In genomic region chr13:42709148-42709547, GRCm38 (mm10) we compare ENCODE assay signal across 8 mouse cellular contexts. TPM values are rescaled to one million over a fixed set of nuclear protein-coding genes. Genes with fewer than 3 reads are reported as not detected.
DNase-seq lines count a peak whose midpoint lies in the region; ATAC-seq and TF ChIP-seq lines count a peak whose summit lies in the region.
"Had no signal": no experiment of that assay in that cellular context is flagged by ENCODE, and none has a peak within 500 bp of the region (broad histone marks: within the 10 kb centered on the region; RNA-seq: fewer than 3 reads in every experiment).

No protein-coding gene starts in this region.

- H3K27ac ChIP-seq in lung, embryonic 15.5 days: no peak overlapping the region
- no peak overlapping the region for H3K27ac ChIP-seq in cortical plate, adult 2 months (ENCODE audit: insufficient read depth, low read length)
- peak overlapping the region; percentile 95 for H3K27ac ChIP-seq in hindbrain, embryonic 13.5 days
- H3K27ac ChIP-seq: limb, embryonic 15.5 days had no signal

- TF ChIP-seq POLR2A in cortical plate, adult 2 months (IDR thresholded peaks at IDR 0.05; ENCODE audit: extremely low read depth, insufficient read depth, low read length): no peak

- peaks cover 33% of the 10 kb centered on the region for H3K27me3 ChIP-seq in lung, embryonic 15.5 days
- H3K27me3 ChIP-seq in hindbrain, embryonic 13.5 days: no peaks in the 10 kb centered on the region

- 0 out of 2 replicates have a peak, but pooled peaks cover 4% of the 10 kb centered on the region for H3K4me1 ChIP-seq in lung, embryonic 15.5 days
- H3K4me1 ChIP-seq in cortical plate, adult 2 months (ENCODE audit: control insufficient read depth, insufficient read depth, low read length): peaks cover 4% of the 10 kb centered on the region
- peaks cover 30% of the 10 kb centered on the region for H3K4me1 ChIP-seq in hindbrain, embryonic 13.5 days (replicated peaks)

- H3K36me3 ChIP-seq in lung, embryonic 15.5 days: no peaks in the 10 kb centered on the region
- H3K36me3 ChIP-seq in hindbrain, embryonic 13.5 days: no peaks in the 10 kb centered on the region
- H3K36me3 ChIP-seq: limb, embryonic 15.5 days had no signal

- DNase-seq in lung, postnatal 36 days: no peak
- peak; percentile 66 for DNase-seq in retina, postnatal 1 day
- DNase-seq in adrenal gland, postnatal 4 days (ENCODE audit: low spot score in 2 of 2): no peak
- DNase-seq in layer of hippocampus, postnatal 14 days (ENCODE audit: low spot score in 2 of 2): no peak

- no peak overlapping the region; the same call in 1 of the 2 replicates for H3K4me3 ChIP-seq in lung, embryonic 15.5 days
- peak overlapping the region; percentile 45; the same call in 1 of the 2 replicates for H3K4me3 ChIP-seq in cortical plate, adult 2 months (ENCODE audit: insufficient read depth, low read length)
- H3K4me3 ChIP-seq in hindbrain, embryonic 13.5 days: peak overlapping the region; percentile 68

- H3K4me2 ChIP-seq in lung, embryonic 15.5 days: peak overlapping the region; percentile 48; the same call in 1 of the 2 replicates
- H3K4me2 ChIP-seq in hindbrain, embryonic 13.5 days: peak overlapping the region; percentile 61

- no peaks in the 10 kb centered on the region for H3K9me3 ChIP-seq in lung, embryonic 15.5 days
- no peaks in the 10 kb centered on the region for H3K9me3 ChIP-seq in hindbrain, embryonic 13.5 days
- H3K9me3 ChIP-seq: limb, embryonic 15.5 days had no signal

- no peak for ATAC-seq in lung, embryonic 15.5 days (ENCODE audit: borderline replicate concordance, extremely low read depth, low FRiP score, low TSS enrichment)
- peak; percentile 70 for ATAC-seq in hindbrain, embryonic 13.5 days (ENCODE audit: low FRiP score)

- WGBS in lung, embryonic 15.5 days: 14% methylated on average over 11 of the region's 11 CpGs
- 8% methylated on average over 11 of the region's 11 CpGs for WGBS in hindbrain, embryonic 13.5 days

- TF ChIP-seq CTCF in cortical plate, adult 2 months (IDR thresholded peaks at IDR 0.05; ENCODE audit: extremely low read depth, insufficient read depth, low read length): no peak

- no peak overlapping the region for H3K9ac ChIP-seq in lung, embryonic 15.5 days
- H3K9ac ChIP-seq in hindbrain, embryonic 13.5 days: peak overlapping the region; percentile 89
- H3K9ac ChIP-seq: limb, embryonic 15.5 days had no signal

RNA-seq across cellular contexts. Expression of gene Phactr1, which starts 28.7 kb away (rescaled TPM):
- 6.1 and 6.4 TPM in 2 replicates for polyA plus RNA-seq in lung, embryonic 15.5 days (2015; fragmentation: Nextera tagmentation; extraction: Ambion mirVana)
- 205 and 206 TPM in 2 replicates for polyA plus RNA-seq in cortical plate, adult 2 months (2012; rRNA removed)
- polyA plus RNA-seq in hindbrain, embryonic 13.5 days (2015; fragmentation: Nextera tagmentation; extraction: Ambion mirVana): 46.7 and 46.9 TPM in 2 replicates
- 10 to 100 TPM; 20.1 to 23.7 TPM for total RNA-seq in adrenal gland, postnatal 4 days (2021)
- 100 to 1,000 TPM; 276 to 284 TPM for total RNA-seq in layer of hippocampus, postnatal 14 days (2021)
